Mouse (Mus musculus): ENCODE measurements at regions not wholly inside any gene's neighbourhood (a gene's known extent, or its start where the extent isn't known, plus 50 kb on each side); places are given as distances from the start of the nearest gene placed in this dataset.

GRCm38 (mm10) chr12:42179947-42180669, 693.9 kb upstream of the Lrrn3 start:
- Histone ChIP-seq H3K4me1 (ENCODE audit: control insufficient read depth, insufficient read depth, low read length) (no peaks in the 10 kb centered on the region), H3K27ac (ENCODE audit: control insufficient read depth, insufficient read depth, low read depth, low read length) (no peak overlapping the region), H3K36me3 (ENCODE audit: control insufficient read depth, insufficient read depth, low read length) (no peaks in the 10 kb centered on the region), H3K4me3 (ENCODE audit: control insufficient read depth, low read depth, low read length) (no peak overlapping the region), H3K27me3 (ENCODE audit: control insufficient read depth, insufficient read depth, low read length) (no peaks in the 10 kb centered on the region)
- TF ChIP-seq CTCF (IDR thresholded peaks at IDR 0.05; ENCODE audit: control insufficient read depth, insufficient read depth, insufficient replicate concordance, low read depth, low read length) (no peak), POLR2A (IDR thresholded peaks at IDR 0.05; ENCODE audit: control insufficient read depth, low read depth, low read length) (no peak)

- Histone ChIP-seq H3K36me3 (ENCODE audit: control insufficient read depth, insufficient read depth, low read length) (no peaks in the 10 kb centered on the region), H3K27me3 (ENCODE audit: control insufficient read depth, insufficient read depth, low read length) (no peaks in the 10 kb centered on the region), H3K4me3 (ENCODE audit: control insufficient read depth, low read depth, low read length) (no peak overlapping the region), H3K4me1 (ENCODE audit: control insufficient read depth, insufficient read depth, low read length) (no peaks in the 10 kb centered on the region), H3K27ac (ENCODE audit: control insufficient read depth, insufficient read depth, low read depth, low read length) (no peak overlapping the region)
- no peak for TF ChIP-seq POLR2A (IDR thresholded peaks at IDR 0.05; ENCODE audit: control insufficient read depth, low read depth, low read length)
- no peak for TF ChIP-seq CTCF (IDR thresholded peaks at IDR 0.05; ENCODE audit: control insufficient read depth, insufficient read depth, insufficient replicate concordance, low read depth, low read length)
Observed at GRCm38 (mm10) chr12:42147971-42148370, 661.7 kb upstream of the Lrrn3 start.

GRCm38 (mm10) chr12:42138694-42139442, 652.6 kb upstream of the Lrrn3 start:
- no peaks in the 10 kb centered on the region for H3K36me3 ChIP-seq (ENCODE audit: control insufficient read depth, insufficient read depth, low read length)
- no peaks in the 10 kb centered on the region for H3K4me1 ChIP-seq (ENCODE audit: control insufficient read depth, insufficient read depth, low read length)
- no peak for TF ChIP-seq POLR2A (IDR thresholded peaks at IDR 0.05; ENCODE audit: control insufficient read depth, low read depth, low read length)
- TF ChIP-seq CTCF (IDR thresholded peaks at IDR 0.05; ENCODE audit: control insufficient read depth, insufficient read depth, insufficient replicate concordance, low read depth, low read length) = no peak
- no peak overlapping the region for H3K4me3 ChIP-seq (ENCODE audit: control insufficient read depth, low read depth, low read length)
- H3K27ac ChIP-seq (ENCODE audit: control insufficient read depth, insufficient read depth, low read depth, low read length) = no peak overlapping the region
- H3K27me3 ChIP-seq (ENCODE audit: control insufficient read depth, insufficient read depth, low read length) = no peaks in the 10 kb centered on the region

GRCm38 (mm10) chr12:42138177-42138576, 651.9 kb upstream of the Lrrn3 start:
- Histone ChIP-seq H3K4me1 (ENCODE audit: control insufficient read depth, insufficient read depth, low read length) (no peaks in the 10 kb centered on the region), H3K27ac (ENCODE audit: control insufficient read depth, insufficient read depth, low read depth, low read length) (no peak overlapping the region)
- no peak for TF ChIP-seq POLR2A (IDR thresholded peaks at IDR 0.05; ENCODE audit: control insufficient read depth, low read depth, low read length)

GRCm38 (mm10) chr12:42137764-42138163, 651.5 kb upstream of the Lrrn3 start:
- no peak for TF ChIP-seq POLR2A (IDR thresholded peaks at IDR 0.05; ENCODE audit: control insufficient read depth, low read depth, low read length)
- TF ChIP-seq CTCF (IDR thresholded peaks at IDR 0.05; ENCODE audit: control insufficient read depth, insufficient read depth, insufficient replicate concordance, low read depth, low read length) = no peak
- H3K36me3 ChIP-seq (ENCODE audit: control insufficient read depth, insufficient read depth, low read length) = no peaks in the 10 kb centered on the region
- no peak overlapping the region for H3K27ac ChIP-seq (ENCODE audit: control insufficient read depth, insufficient read depth, low read depth, low read length)
- no peaks in the 10 kb centered on the region for H3K27me3 ChIP-seq (ENCODE audit: control insufficient read depth, insufficient read depth, low read length)
- no peak overlapping the region for H3K4me3 ChIP-seq (ENCODE audit: control insufficient read depth, low read depth, low read length)
- H3K4me1 ChIP-seq (ENCODE audit: control insufficient read depth, insufficient read depth, low read length) = no peaks in the 10 kb centered on the region

More at GRCm38 (mm10) chr12:42138177-42138576, 651.9 kb upstream of the Lrrn3 start:
- Histone ChIP-seq H3K27me3 (ENCODE audit: control insufficient read depth, insufficient read depth, low read length) (no peaks in the 10 kb centered on the region), H3K36me3 (ENCODE audit: control insufficient read depth, insufficient read depth, low read length) (no peaks in the 10 kb centered on the region), H3K4me3 (ENCODE audit: control insufficient read depth, low read depth, low read length) (no peak overlapping the region)

- Histone ChIP-seq H3K27me3 (ENCODE audit: control insufficient read depth, insufficient read depth, low read length) (no peaks in the 10 kb centered on the region), H3K27ac (ENCODE audit: control insufficient read depth, insufficient read depth, low read depth, low read length) (no peak overlapping the region), H3K36me3 (ENCODE audit: control insufficient read depth, insufficient read depth, low read length) (no peaks in the 10 kb centered on the region), H3K4me3 (ENCODE audit: control insufficient read depth, low read depth, low read length) (no peak overlapping the region), H3K4me1 (ENCODE audit: control insufficient read depth, insufficient read depth, low read length) (no peaks in the 10 kb centered on the region)
- no peak for TF ChIP-seq CTCF (IDR thresholded peaks at IDR 0.05; ENCODE audit: control insufficient read depth, insufficient read depth, insufficient replicate concordance, low read depth, low read length)
- TF ChIP-seq POLR2A (IDR thresholded peaks at IDR 0.05; ENCODE audit: control insufficient read depth, low read depth, low read length) = no peak
Observed at GRCm38 (mm10) chr12:42100189-42100588, 614.0 kb upstream of the Lrrn3 start.

- Histone ChIP-seq H3K4me3 (ENCODE audit: control insufficient read depth, low read depth, low read length) (no peak overlapping the region), H3K27ac (ENCODE audit: control insufficient read depth, insufficient read depth, low read depth, low read length) (no peak overlapping the region), H3K36me3 (ENCODE audit: control insufficient read depth, insufficient read depth, low read length) (no peaks in the 10 kb centered on the region), H3K4me1 (ENCODE audit: control insufficient read depth, insufficient read depth, low read length) (no peaks in the 10 kb centered on the region), H3K27me3 (ENCODE audit: control insufficient read depth, insufficient read depth, low read length) (no peaks in the 10 kb centered on the region)
- TF ChIP-seq CTCF (IDR thresholded peaks at IDR 0.05; ENCODE audit: control insufficient read depth, insufficient read depth, insufficient replicate concordance, low read depth, low read length) = no peak
- TF ChIP-seq POLR2A (IDR thresholded peaks at IDR 0.05; ENCODE audit: control insufficient read depth, low read depth, low read length) = no peak
Observed at GRCm38 (mm10) chr12:42070401-42070800, 584.2 kb upstream of the Lrrn3 start.

Data from testis, adult 2 months (tissue).